Mouse (Mus musculus): Measurements from ENCODE around the gene Fam234b. TPM values are rescaled to one million over a fixed set of nuclear protein-coding genes. Genes with fewer than 3 reads are reported as not detected.

The Fam234b gene
- total RNA-seq (2021): 10 to 100 TPM; 25.9 to 29.4 TPM
- long read RNA-seq, experiment 1, full-length matches to known transcripts: 1 of 5 reads
- long read RNA-seq, experiment 1, partial matches to known transcripts: 1 of 5 reads
- long read RNA-seq, experiment 1, other reads (novel, unspliced or antisense): 3 of 5 reads
- long read RNA-seq, experiment 2, full-length matches to known transcripts: 6 of 11 reads
- long read RNA-seq, experiment 2, partial matches to known transcripts: 2 of 11 reads
- long read RNA-seq, experiment 2, other reads (novel, unspliced or antisense): 3 of 11 reads

- DNase-seq: peak; percentile 90
Measured at GRCm38 (mm10) chr6:135197921-135198532, at the start of gene Fam234b, which contains the start of gene Hebp1. TSS of gene Fam234b (plus strand) at chr6:135197977. TSS of gene Hebp1 (minus strand) at chr6:135198022.

- peak; percentile 34 for DNase-seq
Measured at GRCm38 (mm10) chr6:135148506-135148905, 49.3 kb upstream of the Fam234b start.

- no peak for DNase-seq
Measured at GRCm38 (mm10) chr6:135149175-135149574, 48.6 kb upstream of the Fam234b start.

GRCm38 (mm10) chr6:135149722-135150121, 48.1 kb upstream of the Fam234b start:
- DNase-seq: no peak

GRCm38 (mm10) chr6:135150311-135150710, 47.5 kb upstream of the Fam234b start:
- DNase-seq: peak; percentile 33

GRCm38 (mm10) chr6:135153719-135154118, 44.1 kb upstream of the Fam234b start:
- no peak for DNase-seq

- no peak for DNase-seq
Measured at GRCm38 (mm10) chr6:135156597-135156996, 41.2 kb upstream of the Fam234b start.

GRCm38 (mm10) chr6:135157496-135157895, 40.3 kb upstream of the Fam234b start:
- no peak for DNase-seq

- no peak for DNase-seq
Measured at GRCm38 (mm10) chr6:135158509-135158908, 39.3 kb upstream of the Fam234b start.

GRCm38 (mm10) chr6:135161356-135161755, 36.4 kb upstream of the Fam234b start:
- no peak for DNase-seq

- DNase-seq: no peak
Measured at GRCm38 (mm10) chr6:135162311-135162710, 35.5 kb upstream of the Fam234b start.

- DNase-seq: no peak
Measured at GRCm38 (mm10) chr6:135162861-135163260, 34.9 kb upstream of the Fam234b start.

GRCm38 (mm10) chr6:135165191-135165590, 32.6 kb upstream of the Fam234b start:
- no peak for DNase-seq

- no peak for DNase-seq
Measured at GRCm38 (mm10) chr6:135165706-135166105, 32.1 kb upstream of the Fam234b start.

- no peak for DNase-seq
Measured at GRCm38 (mm10) chr6:135166262-135166661, 31.5 kb upstream of the Fam234b start.

GRCm38 (mm10) chr6:135166712-135167111, 31.1 kb upstream of the Fam234b start:
- DNase-seq: no peak

GRCm38 (mm10) chr6:135167380-135168311, 30.1 kb upstream of the Fam234b start:
- peak; percentile 94 for DNase-seq

GRCm38 (mm10) chr6:135168471-135168870, 29.3 kb upstream of the Fam234b start:
- DNase-seq: no peak

- no peak for DNase-seq
Measured at GRCm38 (mm10) chr6:135169246-135169645, 28.5 kb upstream of the Fam234b start.

GRCm38 (mm10) chr6:135171736-135172135, 26.0 kb upstream of the Fam234b start:
- DNase-seq: no peak

- DNase-seq: no peak
Measured at GRCm38 (mm10) chr6:135175014-135175413, 22.8 kb upstream of the Fam234b start.

- no peak for DNase-seq
Measured at GRCm38 (mm10) chr6:135177271-135177670, 20.5 kb upstream of the Fam234b start.

- DNase-seq: no peak
Measured at GRCm38 (mm10) chr6:135178599-135178998, 19.2 kb upstream of the Fam234b start.

All from adrenal gland, postnatal 10 days (tissue).